Mouse (Mus musculus) ZHBTc4 (cell line): ENCODE measurements around the gene Fkbp2.

ENCODE experiments used
- DNase-seq: peaks from one replicate; pipeline ENCODE4 v3.0.0-alpha.2; 2011; ENCODE audit warnings: low read depth, low spot score

Fkbp2 gene

DNA sequence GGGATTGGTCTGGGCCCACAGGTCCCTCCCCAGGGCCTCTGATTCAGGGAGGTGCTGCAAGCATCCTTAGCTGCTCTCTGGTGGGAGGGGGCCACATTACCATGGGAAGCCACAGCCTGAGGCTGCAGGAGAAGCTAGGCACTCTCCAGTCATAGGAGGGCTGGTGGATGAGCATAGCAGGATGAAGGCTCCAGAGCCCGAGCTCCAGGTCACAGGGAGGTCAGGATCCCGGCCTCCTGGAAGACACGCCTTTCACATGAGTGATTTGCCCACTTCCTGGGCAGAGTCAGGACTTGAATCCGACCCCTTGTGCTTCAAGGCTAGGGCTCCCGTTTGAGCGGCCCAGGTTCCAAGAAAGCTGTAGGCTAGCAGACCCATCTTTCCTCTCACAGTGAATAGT is 8.7 kb downstream of the Fkbp2 start:
- peak; percentile 56 for DNase-seq

GRCm38 (mm10) chr19:6970460-6971085 is 9.7 kb downstream of the Fkbp2 start:
- peak; percentile 64 for DNase-seq

DNA sequence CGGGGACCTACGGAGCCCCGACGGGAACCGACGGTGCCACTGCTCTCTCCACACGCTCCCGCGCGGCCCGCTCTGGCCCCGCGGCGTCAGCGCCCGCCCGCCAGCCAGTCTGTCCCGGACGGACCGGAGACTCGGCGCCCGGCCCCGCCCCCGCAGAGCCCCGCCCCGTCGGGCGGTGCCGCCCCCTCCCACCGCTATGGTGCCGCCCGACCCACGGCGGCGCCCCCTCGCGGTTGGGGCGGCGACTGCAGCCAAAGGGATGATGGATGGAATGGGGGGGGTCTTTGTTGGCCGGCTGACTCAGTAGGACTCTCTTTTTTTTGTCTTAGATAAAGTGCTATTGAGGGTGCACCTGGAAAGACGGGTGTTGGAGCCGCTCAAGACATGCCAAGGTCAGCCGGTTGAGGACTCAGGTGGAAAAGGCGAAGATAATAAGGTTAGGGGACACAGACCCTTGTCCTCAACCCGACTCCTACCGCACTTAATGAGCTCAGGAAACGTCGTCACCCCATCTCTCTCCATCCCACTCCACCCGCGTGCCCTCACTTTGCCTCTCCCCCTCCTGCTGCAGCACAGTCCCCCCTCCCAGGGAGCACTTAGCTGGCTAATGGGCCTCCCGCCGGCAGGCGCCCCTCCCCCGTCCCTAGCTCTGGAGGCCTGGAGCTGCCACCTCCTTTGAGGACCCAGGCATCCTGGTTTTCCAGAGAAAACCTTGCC is 10.5 kb downstream of the Fkbp2 start:
- DNase-seq: peak; percentile 82

DNA sequence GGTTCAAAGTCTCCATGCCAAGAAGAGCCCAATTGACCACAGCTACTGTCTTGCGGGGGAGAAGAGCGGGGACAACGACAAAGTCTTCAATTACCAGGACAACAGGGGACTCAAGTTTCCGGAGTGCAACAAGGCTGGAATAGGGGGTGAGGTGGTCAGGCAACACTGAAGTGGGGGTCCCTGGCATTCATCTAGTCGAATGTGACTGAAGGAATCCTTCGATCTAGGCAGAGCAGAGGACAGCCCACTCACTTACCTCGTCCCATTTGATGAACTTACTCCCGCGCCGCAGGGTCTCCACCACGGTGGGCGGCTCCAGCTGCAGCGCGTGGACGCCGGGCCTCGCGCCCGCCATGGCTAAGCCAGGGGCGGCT is 11.0 kb downstream of the Fkbp2 start:
- no peak for DNase-seq

- peak; percentile 53 for DNase-seq
Observed at GRCm38 (mm10) chr19:6968491-6969271, 11.6 kb downstream of the Fkbp2 start.

DNA sequence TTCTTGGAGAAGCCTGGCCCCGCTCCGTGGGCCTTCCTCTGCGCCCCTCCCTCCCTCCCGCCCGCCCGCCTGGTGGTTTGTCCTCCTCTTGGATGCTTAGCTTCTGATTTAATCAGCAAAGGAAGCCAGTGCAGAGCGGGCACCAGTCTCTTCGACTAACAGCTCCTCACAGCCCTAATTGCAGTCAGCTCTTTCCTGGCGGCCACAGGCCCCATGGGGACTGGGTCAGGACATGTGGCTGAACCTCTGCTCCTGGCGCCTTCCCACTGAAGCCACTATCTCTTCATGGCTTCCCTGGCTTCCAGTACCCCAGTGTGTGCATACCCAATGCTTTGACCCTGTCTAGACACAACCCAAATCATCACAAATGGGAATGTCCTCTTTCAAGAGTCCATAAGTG is 23.8 kb downstream of the Fkbp2 start:
- no peak for DNase-seq

- DNase-seq: no peak
Observed at GRCm38 (mm10) chr19:6955424-6955823, 24.9 kb downstream of the Fkbp2 start.

DNA sequence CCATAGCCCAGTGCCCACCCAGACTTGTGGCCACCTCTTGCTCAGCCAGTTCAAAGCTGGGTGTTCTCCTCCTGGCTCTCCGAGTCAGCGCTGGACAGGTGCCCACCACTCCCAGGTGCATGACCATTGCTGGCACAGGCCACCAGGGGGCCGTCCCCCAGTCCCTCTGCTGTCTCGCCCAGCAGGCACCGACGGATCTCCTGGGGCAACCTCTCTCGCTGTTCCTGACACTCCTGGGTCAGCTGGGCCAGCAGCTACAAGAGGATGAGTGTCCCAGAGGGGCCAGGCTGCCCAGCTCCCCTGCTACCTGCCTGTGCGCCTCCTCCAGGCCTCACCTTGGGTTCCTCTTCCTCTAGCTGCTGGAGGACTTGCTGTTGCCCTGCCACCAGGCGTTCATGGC is 26.3 kb downstream of the Fkbp2 start:
- DNase-seq: peak; percentile 29

- DNase-seq: no peak
Observed at GRCm38 (mm10) chr19:6952712-6953037, 27.6 kb downstream of the Fkbp2 start.

DNA sequence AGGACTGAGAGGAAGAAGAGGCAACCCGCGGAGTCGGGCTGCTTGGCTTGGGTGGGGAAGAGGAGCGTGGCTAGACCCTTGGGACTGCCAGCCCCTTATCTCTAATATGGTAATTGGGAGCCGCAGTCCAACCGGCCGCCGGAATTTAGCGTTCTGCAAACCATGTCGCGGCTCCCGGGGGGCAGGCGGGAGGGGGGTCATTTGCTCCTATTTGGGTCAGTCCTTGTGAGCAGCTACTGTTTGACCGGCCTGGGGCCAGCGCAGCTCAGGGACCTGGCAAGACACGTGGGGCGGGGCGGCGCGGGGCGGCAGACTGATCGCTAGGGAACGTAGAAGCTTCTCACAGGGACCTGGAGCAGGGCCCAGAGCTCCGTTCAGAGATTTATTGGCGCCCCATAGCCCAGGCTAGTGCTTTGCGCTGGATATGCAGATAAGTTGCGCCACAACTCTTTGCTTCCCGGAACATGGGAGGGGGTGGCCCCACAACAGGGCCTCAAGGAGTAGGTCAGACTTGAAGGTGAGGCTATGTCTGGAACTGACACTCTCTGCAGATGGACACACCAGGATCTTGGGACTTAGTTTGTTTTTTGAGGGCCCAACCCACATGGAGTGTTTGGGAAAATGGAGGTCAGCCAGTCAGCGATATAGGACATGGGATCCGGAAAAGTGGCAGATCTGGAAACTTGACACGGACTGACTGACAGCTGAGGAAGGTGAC is 28.1 kb downstream of the Fkbp2 start:
- peak; percentile 54 for DNase-seq

DNA sequence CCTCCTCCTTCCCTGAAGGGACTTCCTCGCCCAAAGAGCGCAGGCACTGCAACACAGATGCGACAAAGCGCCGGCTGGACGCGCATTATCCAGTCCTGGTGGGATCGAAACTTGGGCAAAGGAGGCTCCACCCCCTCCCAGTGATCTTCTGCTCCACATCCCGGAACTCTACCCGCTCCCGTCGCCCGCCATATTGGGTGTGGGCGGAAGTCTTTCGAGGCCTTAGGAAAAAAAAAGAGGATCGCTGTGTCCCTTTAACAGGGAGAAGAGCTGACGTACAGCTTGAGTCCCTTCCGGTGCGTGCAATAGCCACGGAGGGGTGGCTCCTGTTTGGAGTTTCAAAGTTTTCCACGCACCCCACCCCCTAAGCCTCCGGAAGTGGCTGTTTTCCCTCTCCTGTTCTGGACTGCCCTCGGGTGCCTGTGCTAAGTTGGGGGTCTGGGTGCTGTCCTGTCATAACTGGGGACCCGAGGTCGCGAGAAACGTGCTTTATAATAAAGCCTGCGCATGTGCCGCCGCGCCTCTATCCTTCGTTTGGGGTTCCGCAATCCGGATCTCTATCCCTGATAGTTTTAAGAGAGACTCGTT is 28.8 kb downstream of the Fkbp2 start:
- peak; percentile 94 for DNase-seq

GRCm38 (mm10) chr19:6950613-6951153 is 29.6 kb downstream of the Fkbp2 start:
- DNase-seq: peak; percentile 60

DNA sequence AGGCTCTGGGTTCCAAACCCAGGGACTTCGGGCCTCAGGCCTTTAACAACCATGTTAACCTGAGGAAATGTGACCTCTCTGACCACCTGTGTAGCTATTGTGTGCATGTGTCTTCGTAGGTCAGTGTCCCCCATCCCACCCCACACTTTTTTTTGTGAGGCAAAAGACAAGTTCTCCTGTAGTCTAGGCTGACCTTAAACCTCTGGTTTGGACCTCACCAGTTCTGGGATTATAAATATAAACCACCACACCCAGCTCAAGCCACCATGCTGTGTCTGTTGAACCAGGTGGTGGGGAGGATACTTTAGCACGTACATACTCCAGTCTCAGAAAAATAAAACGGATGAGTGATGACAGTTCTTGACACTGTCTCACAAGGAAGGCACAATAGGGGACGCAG is 30.4 kb downstream of the Fkbp2 start:
- DNase-seq: no peak

GRCm38 (mm10) chr19:6949532-6949931 is 30.8 kb downstream of the Fkbp2 start:
- DNase-seq: no peak

- no peak for DNase-seq
Observed at GRCm38 (mm10) chr19:6948186-6948585, 32.1 kb downstream of the Fkbp2 start.

GRCm38 (mm10) chr19:6947742-6948141 is 32.6 kb downstream of the Fkbp2 start:
- peak; percentile 58 for DNase-seq

DNA sequence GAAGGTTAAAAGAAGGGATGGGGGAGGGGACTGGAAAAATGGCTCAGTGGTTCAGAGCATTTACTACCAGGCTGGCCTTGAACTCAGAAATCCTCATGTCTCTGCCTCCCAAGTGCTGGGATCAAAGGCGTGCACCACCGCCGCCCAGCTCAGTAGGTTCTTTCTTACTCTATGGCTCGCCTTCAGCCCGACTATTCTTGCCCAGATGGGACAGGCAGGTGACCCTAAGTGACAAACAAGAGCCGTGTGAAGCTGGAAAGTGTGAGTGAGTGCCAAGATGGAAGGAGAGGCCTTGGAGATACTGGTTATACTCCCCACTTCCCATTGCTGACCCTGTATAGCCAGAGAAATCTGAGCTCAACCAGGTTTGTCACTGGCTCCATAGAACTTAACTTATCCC is 36.6 kb downstream of the Fkbp2 start:
- DNase-seq: no peak

DNA sequence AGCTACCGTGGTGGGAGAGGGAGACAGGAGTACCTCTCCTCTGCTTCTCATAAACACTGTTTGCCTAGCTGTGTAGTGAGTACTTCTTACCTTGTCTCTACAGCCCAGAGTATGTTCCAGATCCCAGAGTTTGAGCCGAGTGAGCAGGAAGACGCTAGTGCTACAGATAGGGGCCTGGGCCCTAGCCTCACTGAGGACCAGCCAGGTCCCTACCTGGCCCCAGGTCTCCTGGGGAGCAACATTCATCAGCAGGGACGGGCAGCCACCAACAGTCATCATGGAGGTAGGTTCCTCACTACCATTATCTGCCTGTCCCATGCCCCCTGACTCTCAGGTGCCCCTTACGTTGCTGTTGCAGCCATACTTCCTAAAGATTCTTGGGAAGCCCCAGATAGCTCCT is 37.5 kb downstream of the Fkbp2 start:
- DNase-seq: no peak

DNA sequence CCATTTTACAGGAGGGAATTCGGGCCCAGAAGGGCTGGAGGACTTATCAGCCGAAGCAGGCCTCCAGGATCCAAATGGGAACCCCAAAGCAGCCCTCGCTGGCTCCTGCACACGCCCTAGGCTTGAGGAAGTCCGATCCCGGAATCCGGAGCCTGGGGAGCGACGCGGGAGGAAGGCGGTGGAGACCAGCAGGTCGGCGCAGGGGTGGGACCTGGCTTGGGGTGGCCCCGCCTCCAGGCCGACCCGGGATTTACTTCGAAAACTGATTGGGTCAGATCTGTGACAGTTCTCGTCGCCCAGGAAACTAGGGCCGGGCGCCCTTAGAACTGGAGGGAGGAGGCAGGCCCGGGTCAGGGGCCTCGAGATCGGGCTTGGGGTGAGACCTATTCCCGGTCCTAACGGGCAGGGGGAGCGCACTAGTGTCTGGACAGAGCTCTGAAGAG is 38.0 kb downstream of the Fkbp2 start, which contains the start of gene Gpr137:
Gpr137 (minus strand) TSS at position 232 of the 443 bp plus-strand sequence.
- DNase-seq: peak; percentile 97

DNA sequence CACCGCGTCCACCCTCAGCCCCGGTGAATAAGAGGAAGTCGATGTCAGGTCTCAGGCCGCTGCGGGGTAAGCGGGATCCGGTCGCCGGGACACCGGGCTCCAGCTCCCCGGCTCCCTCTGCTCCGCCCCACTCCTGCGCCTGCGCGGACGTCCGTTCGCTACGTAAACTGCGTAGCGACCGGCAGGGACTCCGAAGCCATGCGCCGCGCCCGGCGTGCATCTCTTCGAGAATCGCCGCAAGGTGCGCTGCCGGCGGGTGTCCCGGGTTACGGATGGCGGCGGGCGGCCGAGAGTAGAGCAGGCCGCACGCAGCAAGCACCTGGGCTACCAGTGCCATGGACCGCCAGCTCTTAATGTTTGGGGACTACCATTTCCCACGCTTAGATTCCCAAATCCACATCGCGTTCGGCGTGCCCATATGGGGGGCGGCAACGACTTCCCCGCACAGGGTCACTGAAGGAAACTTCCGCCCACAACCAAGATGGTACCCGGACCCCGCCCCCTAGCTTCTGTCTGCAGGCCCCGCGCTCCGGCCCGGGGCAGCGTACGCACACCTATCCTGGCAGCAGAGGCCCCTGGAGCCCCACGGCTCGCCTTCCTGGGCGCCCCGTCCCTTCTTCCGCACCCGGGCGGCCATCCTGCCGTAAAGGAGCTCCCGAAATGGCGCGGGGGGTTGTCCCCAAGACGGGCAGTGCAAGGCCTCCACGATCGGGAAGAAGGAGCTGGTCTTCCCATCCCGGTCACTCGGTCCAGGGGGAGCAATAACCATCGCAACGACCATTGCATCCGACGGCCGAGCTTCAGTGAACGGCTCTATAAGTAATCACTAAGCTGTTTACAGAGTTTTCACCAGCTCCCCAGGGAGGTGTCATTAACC is 38.7 kb downstream of the Fkbp2 start, which contains the start of gene Bad:
Bad (plus strand) TSS at position 490 of the 877 bp plus-strand sequence.
- peak; percentile 96 for DNase-seq
